Mouse (Mus musculus) A20 (cell line): ENCODE data around the gene Ptms.

ENCODE experiments used
- DNase-seq: peaks from one replicate; pipeline ENCODE4 v3.0.0-alpha.2; 2011; ENCODE audit warnings: low read depth, low spot score

The Ptms gene

GRCm38 (mm10) chr6:124919695-124920317 is at the start of gene Ptms:
Gene Ptms, minus strand, starts transcription at chr6:124920103.
- peak; percentile 97 for DNase-seq

GRCm38 (mm10) chr6:124967766-124968165 is 47.9 kb upstream of the Ptms start:
- DNase-seq = peak; percentile 66

- peak; percentile 67 for DNase-seq
These were observed 46.7 kb upstream of the Ptms start for GRCm38 (mm10) chr6:124966466-124967118.

- DNase-seq = no peak
These were observed 45.8 kb upstream of the Ptms start for GRCm38 (mm10) chr6:124965747-124966146.

GRCm38 (mm10) chr6:124965088-124965719 is 45.3 kb upstream of the Ptms start, which contains the start of gene Cops7a:
Gene Cops7a, minus strand, starts transcription at chr6:124965538.
- DNase-seq = peak; percentile 99

GRCm38 (mm10) chr6:124964638-124965037 is 44.7 kb upstream of the Ptms start:
- no peak for DNase-seq

- no peak for DNase-seq
These were observed 41.1 kb upstream of the Ptms start for GRCm38 (mm10) chr6:124961021-124961420.

GRCm38 (mm10) chr6:124959960-124960359 is 40.1 kb upstream of the Ptms start:
- DNase-seq = no peak

- no peak for DNase-seq
These were observed 38.2 kb upstream of the Ptms start for GRCm38 (mm10) chr6:124958127-124958526.

- DNase-seq = no peak
These were observed 35.3 kb upstream of the Ptms start for GRCm38 (mm10) chr6:124955212-124955611.

- no peak for DNase-seq
These were observed 34.2 kb upstream of the Ptms start for GRCm38 (mm10) chr6:124953991-124954715.

- DNase-seq = no peak
These were observed 23.6 kb upstream of the Ptms start for GRCm38 (mm10) chr6:124943526-124943925.

- DNase-seq = no peak
These were observed 21.8 kb upstream of the Ptms start for GRCm38 (mm10) chr6:124941679-124942078.

GRCm38 (mm10) chr6:124938554-124938953 is 18.7 kb upstream of the Ptms start:
- DNase-seq = no peak

- DNase-seq = no peak
These were observed 17.6 kb upstream of the Ptms start for GRCm38 (mm10) chr6:124937493-124937892.

GRCm38 (mm10) chr6:124936681-124937080 is 16.8 kb upstream of the Ptms start:
- no peak for DNase-seq

- DNase-seq = no peak
These were observed 14.8 kb upstream of the Ptms start for GRCm38 (mm10) chr6:124934670-124935069.

- DNase-seq = no peak
These were observed 13.2 kb upstream of the Ptms start for GRCm38 (mm10) chr6:124933127-124933526.

GRCm38 (mm10) chr6:124932314-124932695 is 12.4 kb upstream of the Ptms start:
- no peak for DNase-seq

GRCm38 (mm10) chr6:124931525-124932313 is 11.8 kb upstream of the Ptms start:
- peak; percentile 61 for DNase-seq

GRCm38 (mm10) chr6:124930754-124931524 is 11.0 kb upstream of the Ptms start, which contains the start of gene Mlf2:
Gene Mlf2, plus strand, starts transcription at chr6:124931386.
- DNase-seq = peak; percentile 99
